Mouse (Mus musculus) splenic B cell, adult 2 months (primary cell): Measurements from ENCODE around the gene Cand2.
A peak's percentile ranks its signal among the peaks of the same experiment; 100 is the strongest.
"Not testable (repeated sequence)": the region's sequence is repeated elsewhere in the genome, so short reads cannot be mapped to it uniquely, and the experiment has no call there.

Source experiments
- DNase-seq: peaks from one replicate; pipeline ENCODE4 v3.0.0-alpha.2; 2011; ENCODE audit warnings: low read depth, low spot score
- H3K27me3 ChIP-seq: 2 replicates; pipeline ENCODE4 v1.6.1; 2012; ENCODE audit warnings: mild to moderate bottlenecking, low read length, moderate library complexity, mixed read lengths; ENCODE audit not compliant: control insufficient read depth, poor library complexity, insufficient read depth, severe bottlenecking
- H3K36me3 ChIP-seq: 2 replicates; pipeline ENCODE4 v1.6.1; 2012; ENCODE audit warnings: mild to moderate bottlenecking, low read length, moderate library complexity, mixed read lengths; ENCODE audit not compliant: control insufficient read depth, poor library complexity, insufficient read depth, severe bottlenecking

The Cand2 gene

DNA sequence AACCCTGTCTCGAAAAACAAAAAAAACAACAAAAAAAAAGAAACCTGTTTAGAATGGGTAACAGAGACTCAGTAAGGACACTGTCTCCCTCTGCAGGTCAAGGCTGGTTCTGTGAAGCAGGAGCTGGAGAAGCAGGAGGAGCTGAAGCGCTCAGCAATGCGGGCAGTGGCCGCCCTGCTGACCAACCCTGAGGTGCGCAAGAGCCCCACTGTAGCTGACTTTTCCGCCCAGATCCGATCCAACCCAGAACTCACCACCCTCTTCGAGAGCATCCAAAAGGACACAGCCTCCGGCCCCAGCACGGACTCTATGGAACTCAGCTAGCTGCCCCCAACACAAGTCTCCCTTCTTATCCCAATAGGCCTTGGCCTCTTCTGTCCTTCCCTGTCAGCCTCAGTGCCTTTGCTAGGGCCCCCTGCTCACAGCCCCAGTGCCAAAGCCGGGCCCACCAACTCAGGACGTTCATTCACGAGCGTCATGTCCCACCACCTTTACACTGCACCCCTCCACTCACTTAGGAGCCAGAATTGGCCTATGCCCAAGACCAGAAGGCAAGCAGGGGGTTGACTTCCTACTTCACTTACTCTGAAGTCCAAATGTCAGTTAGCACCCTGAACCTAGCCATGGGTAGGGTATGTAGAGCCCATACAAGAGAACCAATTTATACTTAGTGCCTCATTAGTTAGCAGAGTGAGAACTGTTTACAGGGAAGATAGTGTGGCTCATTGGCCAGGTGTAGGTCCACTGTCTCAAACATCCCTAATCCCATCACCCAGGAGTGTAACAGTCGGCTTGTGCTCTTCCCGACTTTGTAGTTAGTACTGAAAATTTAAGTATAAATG lies 29.4 kb downstream of the Cand2 start:
- DNase-seq, result peak; percentile 70
- H3K36me3 ChIP-seq, result peaks cover 12% of the 10 kb centered on the region; the same call in 1 of the 2 replicates
- H3K27me3 ChIP-seq, result no peaks in the 10 kb centered on the region

GRCm38 (mm10) chr6:115804432-115805192 lies 30.3 kb downstream of the Cand2 start:
- DNase-seq, result no peak
- H3K27me3 ChIP-seq, result no peaks in the 10 kb centered on the region
- peaks cover 12% of the 10 kb centered on the region; the same call in 1 of the 2 replicates for H3K36me3 ChIP-seq

DNA sequence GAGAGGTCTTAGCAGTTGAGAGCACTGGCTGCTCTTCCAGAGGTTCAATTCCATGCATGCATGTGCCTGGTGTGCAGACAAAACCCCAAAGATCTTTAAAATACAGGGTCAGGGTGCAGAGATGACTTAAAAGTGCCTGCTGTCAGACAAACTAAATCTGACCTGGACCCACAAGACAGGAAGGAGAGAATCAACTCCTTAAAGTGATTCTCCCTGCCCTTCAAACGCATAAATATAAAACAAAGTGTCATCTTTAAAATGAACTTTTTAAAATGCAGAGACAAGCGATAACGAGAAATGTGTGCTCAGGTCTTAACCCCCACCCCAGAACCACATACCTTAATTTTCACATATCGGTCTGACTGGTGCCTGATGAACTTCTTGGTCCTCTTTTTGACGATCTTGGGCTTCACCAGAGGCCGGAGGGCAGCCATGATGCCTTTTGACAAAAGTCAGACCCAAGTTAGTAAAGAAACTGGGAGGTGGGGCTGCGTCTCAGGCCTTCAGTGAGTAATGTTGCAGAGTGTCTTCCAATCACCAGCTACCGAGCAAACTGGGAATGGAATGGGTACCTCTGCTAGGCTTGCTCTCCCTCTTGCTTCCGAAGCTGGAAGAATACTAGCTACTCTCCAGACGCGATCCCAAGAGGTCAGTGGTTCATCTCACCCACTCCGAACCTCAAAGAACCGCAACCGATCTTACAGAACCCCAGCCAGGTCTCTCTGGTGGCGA lies 33.3 kb downstream of the Cand2 start:
- no peaks in the 10 kb centered on the region for H3K27me3 ChIP-seq
- DNase-seq, result no peak
- H3K36me3 ChIP-seq, result peaks cover 12% of the 10 kb centered on the region; the same call in 1 of the 2 replicates

DNA sequence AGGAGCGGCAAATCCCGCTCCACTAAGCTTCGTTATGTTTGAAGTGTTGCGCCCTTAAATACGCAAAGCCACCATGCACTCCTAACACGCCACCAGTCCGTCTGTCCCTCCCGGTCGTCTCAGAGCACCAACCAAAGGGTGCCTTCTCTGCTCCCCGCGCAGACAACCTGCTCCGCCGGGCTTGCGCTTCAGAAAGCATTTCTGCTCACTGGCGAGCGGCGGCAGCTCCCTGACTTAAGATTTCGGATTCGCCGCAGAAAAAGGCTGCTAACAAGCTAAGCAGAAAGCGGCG lies 33.8 kb downstream of the Cand2 start:
- Histone ChIP-seq H3K36me3 (peaks cover 12% of the 10 kb centered on the region; the same call in 1 of the 2 replicates), H3K27me3 (no peaks in the 10 kb centered on the region)
- DNase-seq, result no peak

GRCm38 (mm10) chr6:115808488-115809231 lies 34.3 kb downstream of the Cand2 start, which contains the start of gene Rpl32:
TSS of gene Rpl32 (minus strand) at chr6:115808747.
- Histone ChIP-seq H3K27me3 (no peaks in the 10 kb centered on the region), H3K36me3 (peaks cover 11% of the 10 kb centered on the region; the same call in 1 of the 2 replicates)
- peak; percentile 92 for DNase-seq

DNA sequence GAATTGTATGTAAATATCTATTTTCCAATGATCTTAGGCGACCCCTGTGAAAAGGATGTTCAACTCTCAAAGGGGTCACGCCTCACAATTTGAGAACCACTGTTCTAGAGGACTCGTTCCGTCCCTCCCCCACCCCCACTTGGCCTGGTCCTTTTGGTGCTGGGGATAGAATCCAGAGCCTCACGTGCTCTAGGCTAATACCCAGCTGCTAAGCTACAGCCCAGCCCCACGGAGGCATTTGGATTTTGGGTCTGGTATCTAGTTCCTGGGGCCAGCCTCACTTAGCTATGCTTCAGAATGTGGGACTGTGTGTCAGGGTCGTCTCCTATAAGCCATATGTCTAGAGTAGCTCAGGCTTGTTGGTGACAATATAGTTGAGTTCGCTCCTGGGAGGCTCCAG lies 37.3 kb downstream of the Cand2 start:
- Histone ChIP-seq H3K27me3 (no peaks in the 10 kb centered on the region), H3K36me3 (peaks cover 3% of the 10 kb centered on the region; the same call in 1 of the 2 replicates)
- DNase-seq, result no peak

DNA sequence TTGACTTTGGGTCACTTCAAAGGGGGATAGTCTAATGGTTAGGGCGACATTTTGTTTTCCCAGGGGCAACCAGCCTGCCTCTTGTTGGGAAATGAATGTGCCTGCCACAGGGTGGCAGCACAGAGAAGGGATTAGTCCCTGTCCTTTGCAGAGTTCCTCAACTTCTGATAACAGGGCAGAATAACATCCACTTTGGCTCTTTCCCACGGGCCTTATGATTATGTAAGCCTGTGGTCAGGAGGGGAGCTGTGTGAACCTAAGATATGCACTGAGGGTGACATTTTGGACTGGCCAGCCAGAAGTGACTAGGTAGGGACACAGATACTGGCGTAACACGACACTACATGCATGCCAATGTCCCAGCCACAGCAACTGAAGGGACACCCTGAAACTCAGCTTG lies 39.8 kb downstream of the Cand2 start:
- H3K36me3 ChIP-seq, result no peaks in the 10 kb centered on the region
- DNase-seq, result peak; percentile 71

GRCm38 (mm10) chr6:115815041-115815440 lies 40.7 kb downstream of the Cand2 start:
- Histone ChIP-seq H3K27me3 (no peaks in the 10 kb centered on the region), H3K36me3 (no peaks in the 10 kb centered on the region)
- no peak for DNase-seq

More for the DNA sequence above, 39.8 kb downstream of the Cand2 start:
- no peaks in the 10 kb centered on the region for H3K27me3 ChIP-seq

- Histone ChIP-seq H3K27me3 (no peaks in the 10 kb centered on the region), H3K36me3 (no peaks in the 10 kb centered on the region)
- DNase-seq, result no peak
Observed at GRCm38 (mm10) chr6:115818129-115818528, 43.8 kb downstream of the Cand2 start.

DNA sequence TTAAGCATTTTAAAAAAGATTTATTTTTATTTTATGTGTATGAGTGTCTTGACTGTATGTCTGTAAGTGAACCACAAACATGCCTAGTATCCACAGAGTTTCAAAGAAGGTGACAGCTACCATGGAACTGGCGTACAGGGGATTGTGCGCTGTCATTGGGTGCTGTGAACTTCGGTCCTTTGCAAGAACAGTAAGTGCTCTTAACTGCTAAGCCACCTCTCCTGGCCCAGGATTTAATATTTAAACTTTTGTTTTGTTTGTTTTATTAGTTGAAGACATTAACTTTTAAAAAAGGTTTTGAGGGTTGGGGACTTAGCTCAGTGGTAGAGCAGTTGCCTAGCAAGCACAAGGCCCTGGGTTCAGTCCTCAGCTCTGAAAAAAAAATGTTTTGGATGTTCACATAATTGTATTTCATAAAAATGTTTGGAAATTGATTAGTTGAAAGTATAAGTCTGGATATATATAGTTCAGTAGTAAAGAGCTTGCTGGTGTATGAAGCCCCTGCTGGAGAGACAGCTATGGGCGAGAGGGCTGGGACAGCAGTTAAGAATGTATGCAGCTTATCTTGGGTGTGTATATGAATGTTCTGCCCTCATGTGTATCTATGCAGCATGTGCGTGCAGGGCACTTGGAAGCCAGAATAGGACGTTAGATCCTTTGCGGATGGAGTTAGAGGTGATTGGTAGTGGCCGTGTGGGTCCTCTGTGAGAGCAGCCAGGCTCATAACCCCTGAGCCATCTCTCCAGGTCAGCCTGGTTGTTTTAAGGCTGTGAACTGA lies 47.1 kb downstream of the Cand2 start:
- no peak for DNase-seq
- H3K36me3 ChIP-seq, result no peaks in the 10 kb centered on the region
- H3K27me3 ChIP-seq, result no peaks in the 10 kb centered on the region

DNA sequence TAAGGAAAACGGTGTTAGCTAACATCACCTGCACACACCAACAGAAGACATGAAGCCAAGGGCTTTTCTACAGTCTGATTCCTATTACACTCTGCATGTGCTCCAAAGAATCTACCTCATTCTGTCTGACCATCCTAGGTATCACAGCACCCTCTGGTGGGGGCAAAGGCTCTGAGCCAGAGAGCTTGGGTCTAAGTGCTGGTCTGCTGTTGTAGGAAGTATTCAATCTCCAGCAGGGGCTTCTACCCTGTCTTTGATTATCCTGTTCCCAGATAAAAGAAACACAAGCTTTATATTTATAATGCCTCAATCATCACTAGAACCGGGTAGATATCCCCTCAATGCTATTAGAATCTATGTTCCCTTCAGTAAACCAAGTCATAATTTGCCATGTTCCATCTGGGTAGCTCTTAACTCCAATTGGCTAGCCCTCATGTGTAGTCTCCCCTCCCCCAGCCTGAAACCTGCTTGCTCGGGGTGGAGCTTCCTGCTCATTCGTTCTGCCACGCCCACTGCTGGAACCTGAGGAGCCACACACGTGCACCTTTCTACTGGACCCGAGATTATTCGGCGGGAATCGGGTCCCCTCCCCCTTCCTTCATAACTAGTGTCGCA lies 49.6 kb downstream of the Cand2 start:
- DNase-seq, result peak; percentile 90
- H3K27me3 ChIP-seq, H3K36me3 ChIP-seq: not testable (repeated sequence)

DNA sequence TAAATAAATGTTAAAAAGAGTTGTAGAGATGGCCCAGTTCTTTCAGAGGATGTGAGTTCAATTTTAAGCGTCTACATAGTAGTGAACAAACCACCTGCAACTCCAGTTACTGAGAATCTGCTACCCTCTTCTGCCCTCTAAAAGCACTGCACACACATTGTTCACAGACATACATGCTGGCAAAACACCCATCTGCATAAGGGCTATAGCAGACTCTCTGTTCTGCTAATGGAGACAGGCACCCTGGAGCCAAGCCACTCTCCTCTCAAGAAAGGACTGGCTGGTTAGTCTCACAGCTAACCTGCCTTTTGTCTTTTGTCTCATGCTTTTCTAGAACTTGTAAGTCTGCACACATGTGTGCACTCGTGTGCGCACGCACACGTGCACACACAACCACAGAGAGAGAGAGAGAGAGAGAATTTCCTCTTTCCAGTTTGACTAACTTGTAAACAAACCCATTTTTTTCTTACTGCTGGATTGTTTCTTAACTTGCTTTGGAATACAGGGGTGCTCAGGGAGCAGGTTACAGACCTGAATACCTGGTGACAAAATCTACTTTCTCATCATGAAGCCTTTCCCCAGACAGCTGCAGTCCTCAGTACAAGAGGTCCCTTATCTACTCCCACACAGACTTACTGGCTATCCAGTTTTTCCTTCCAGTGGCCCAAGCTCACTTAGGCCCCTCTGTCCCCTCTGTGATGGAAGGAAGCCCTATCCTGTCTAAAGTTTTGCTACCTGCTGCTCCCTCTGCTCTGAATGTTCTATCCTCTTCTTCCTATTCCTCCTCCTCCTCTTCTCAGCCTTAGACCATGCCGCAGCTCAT lies 56.7 kb downstream of the Cand2 start:
- Histone ChIP-seq H3K27me3 (no peaks in the 10 kb centered on the region), H3K36me3 (no peaks in the 10 kb centered on the region)
- peak; percentile 38 for DNase-seq
